Mouse (Mus musculus) kidney, adult 2 months (tissue): ENCODE results near the gene Samm50. TPM values are rescaled to one million over a fixed set of nuclear protein-coding genes. Genes with fewer than 3 reads are reported as not detected.

ENCODE experiments used
- DNase-seq: peaks from one replicate; pipeline ENCODE4 v3.0.0; 2021
- H3K27ac ChIP-seq: fragments of 200-500 bp; 2 replicates; pipeline ENCODE4 v1.5.1; 2012; ENCODE audit warnings: low read depth, low read length, control low read depth, inconsistent platforms; ENCODE audit not compliant: insufficient read depth
- H3K27me3 ChIP-seq: fragments of 200-500 bp; replicated peaks from 2 replicates; pipeline ENCODE4 v1.6.1; 2012; ENCODE audit warnings: mild to moderate bottlenecking, moderate library complexity, low read length, inconsistent platforms; ENCODE audit not compliant: control insufficient read depth, insufficient read depth
- H3K36me3 ChIP-seq: fragments of 200-500 bp; 2 replicates; pipeline ENCODE4 v1.6.1; 2012; ENCODE audit warnings: mild to moderate bottlenecking, moderate library complexity, low read length, inconsistent platforms; ENCODE audit not compliant: control insufficient read depth, insufficient read depth
- H3K4me1 ChIP-seq: fragments of 200-500 bp; 2 replicates; pipeline ENCODE4 v1.6.1; 2011; ENCODE audit warnings: low read length; ENCODE audit not compliant: control insufficient read depth, insufficient read depth
- H3K4me3 ChIP-seq: fragments of 200-500 bp; 2 replicates; pipeline ENCODE4 v1.5.1; 2011; ENCODE audit warnings: mild to moderate bottlenecking, low read depth, low read length, control low read depth; ENCODE audit not compliant: insufficient read depth
- CTCF ChIP-seq: fragments of 200-500 bp; conservative IDR thresholded peaks from 2 replicates; pipeline ENCODE4 v1.5.1; 2011; ENCODE audit warnings: low read depth, mild to moderate bottlenecking, control low read depth, low read length, moderate library complexity, mixed read lengths; ENCODE audit not compliant: insufficient read depth, insufficient read length
- POLR2A ChIP-seq: fragments of 200-500 bp; IDR thresholded peaks from one replicate; pipeline ENCODE4 v1.6.1; 2011; ENCODE audit warnings: low read depth, low read length, control low read depth
- WGBS: fragments of 180-500 bp; shearing (Covaris S2); methylation state at CpG from one replicate; pipeline ENCODE4 v1.1.7; 2018; 5-methylcytosine and 5-hydroxymethylcytosine counted together
- polyA plus RNA-seq: library from polyadenylated mRNA; depleted of rRNA; stranded (reverse); fragments of >200 nt; gene quantifications from 2 replicates; pipeline ENCODE4 v1.2.3, GENCODE M21; 2012

The Samm50 gene
- polyA plus RNA-seq, 1 experiment, result 22.9 TPM

- TF ChIP-seq CTCF (no peak), POLR2A (no peak)
- Histone ChIP-seq H3K4me1 (peaks cover 5% of the 10 kb centered on the region; the same call in 1 of the 2 replicates), H3K4me3 (no peak overlapping the region), H3K36me3 (no peaks in the 10 kb centered on the region), H3K27me3 (no peaks in the 10 kb centered on the region), H3K27ac (no peak overlapping the region)
- 77% methylated on average over 1 of the region's 1 CpGs for WGBS
- no peak for DNase-seq
Measured at GRCm38 (mm10) chr15:84169511-84169910, 22.5 kb upstream of the Samm50 start.

GRCm38 (mm10) chr15:84171166-84171565, 20.9 kb upstream of the Samm50 start:
- Histone ChIP-seq H3K27me3 (no peaks in the 10 kb centered on the region), H3K4me3 (no peak overlapping the region), H3K27ac (no peak overlapping the region), H3K4me1 (peaks cover 5% of the 10 kb centered on the region; the same call in 1 of the 2 replicates), H3K36me3 (no peaks in the 10 kb centered on the region)
- no peak for DNase-seq
- TF ChIP-seq POLR2A (no peak), CTCF (no peak)
- WGBS, result 86% methylated on average over 7 of the region's 7 CpGs

GRCm38 (mm10) chr15:84178733-84179132, 13.3 kb upstream of the Samm50 start:
- no peak for DNase-seq
- WGBS, result 84% methylated on average over 9 of the region's 9 CpGs
- no peak for TF ChIP-seq CTCF
- no peak for TF ChIP-seq POLR2A
- H3K4me1 ChIP-seq, result no peaks in the 10 kb centered on the region
- no peak overlapping the region for H3K4me3 ChIP-seq
- H3K36me3 ChIP-seq, result no peaks in the 10 kb centered on the region
- H3K27ac ChIP-seq, result no peak overlapping the region
- H3K27me3 ChIP-seq, result no peaks in the 10 kb centered on the region

GRCm38 (mm10) chr15:84182000-84182399, 10.0 kb upstream of the Samm50 start:
- no peak for DNase-seq
- 64% methylated on average over 6 of the region's 6 CpGs for WGBS
- no peak overlapping the region for H3K27ac ChIP-seq
- H3K4me1 ChIP-seq, result no peaks in the 10 kb centered on the region
- no peak overlapping the region for H3K4me3 ChIP-seq
- H3K27me3 ChIP-seq, result no peaks in the 10 kb centered on the region
- TF ChIP-seq CTCF (no peak), POLR2A (no peak)
- no peaks in the 10 kb centered on the region for H3K36me3 ChIP-seq

- Histone ChIP-seq H3K36me3 (no peaks in the 10 kb centered on the region), H3K4me1 (no peaks in the 10 kb centered on the region), H3K27ac (no peak overlapping the region), H3K4me3 (no peak overlapping the region), H3K27me3 (no peaks in the 10 kb centered on the region)
- TF ChIP-seq CTCF (no peak), POLR2A (no peak)
- no peak for DNase-seq
- WGBS, result 26% methylated on average over 1 of the region's 1 CpGs
Measured at GRCm38 (mm10) chr15:84183967-84184366, 8.1 kb upstream of the Samm50 start.

- WGBS, result 50% methylated on average over 4 of the region's 4 CpGs
- H3K4me3 ChIP-seq, result no peak overlapping the region
- no peak for TF ChIP-seq POLR2A
- no peak for TF ChIP-seq CTCF
- DNase-seq, result no peak
- H3K36me3 ChIP-seq, result no peaks in the 10 kb centered on the region
- no peaks in the 10 kb centered on the region for H3K4me1 ChIP-seq
- no peak overlapping the region for H3K27ac ChIP-seq
- H3K27me3 ChIP-seq, result no peaks in the 10 kb centered on the region
Measured at GRCm38 (mm10) chr15:84186196-84186595, 5.8 kb upstream of the Samm50 start.

- H3K36me3 ChIP-seq, result no peaks in the 10 kb centered on the region
- no peak overlapping the region for H3K4me3 ChIP-seq
- 55% methylated on average over 2 of the region's 2 CpGs for WGBS
- H3K4me1 ChIP-seq, result peaks cover 14% of the 10 kb centered on the region
- no peak for TF ChIP-seq POLR2A
- no peak for TF ChIP-seq CTCF
- DNase-seq, result no peak
- H3K27ac ChIP-seq, result no peak overlapping the region
- no peaks in the 10 kb centered on the region for H3K27me3 ChIP-seq
Measured at GRCm38 (mm10) chr15:84188887-84189530, 3.0 kb upstream of the Samm50 start.

- TF ChIP-seq CTCF (no peak), POLR2A (no peak)
- Histone ChIP-seq H3K36me3 (no peaks in the 10 kb centered on the region), H3K27ac (no peak overlapping the region), H3K27me3 (no peaks in the 10 kb centered on the region), H3K4me1 (peaks cover 14% of the 10 kb centered on the region), H3K4me3 (no peak overlapping the region)
- 34% methylated on average over 3 of the region's 3 CpGs for WGBS
- DNase-seq, result no peak
Measured at GRCm38 (mm10) chr15:84189881-84190280, 2.2 kb upstream of the Samm50 start.
